Mouse (Mus musculus): ENCODE data around the gene Tnfaip8l2. TPM values are rescaled to one million over a fixed set of nuclear protein-coding genes. Genes with fewer than 3 reads are reported as not detected.
"Not testable (repeated sequence)": the region's sequence is repeated elsewhere in the genome, so short reads cannot be mapped to it uniquely, and the experiment has no call there.

The Tnfaip8l2 gene
- polyA plus RNA-seq, 1 experiment from 2014 or later = 1.4 TPM

DNA sequence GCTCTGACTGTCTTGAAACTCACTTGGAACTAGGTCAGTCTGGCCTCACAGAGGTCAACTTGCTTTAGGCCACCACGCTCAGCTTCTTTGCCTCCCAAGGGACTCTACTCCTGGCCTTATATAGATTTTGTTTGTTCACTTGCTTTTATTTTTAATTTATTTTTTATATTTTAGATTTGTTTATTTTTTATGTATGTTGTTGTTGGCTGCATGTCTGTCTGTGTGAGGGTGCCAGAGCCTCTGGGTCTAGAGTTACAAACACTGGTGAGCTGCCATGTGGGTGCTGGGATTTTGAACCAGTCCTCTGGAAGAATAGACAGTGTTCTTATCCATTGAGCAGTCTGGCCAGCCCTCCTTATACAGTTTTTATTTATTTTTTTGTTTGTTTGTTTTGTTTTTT is 29.4 kb downstream of the Tnfaip8l2 start:
- H3K27me3 ChIP-seq (ENCODE audit: control insufficient read depth, insufficient read depth, low read length) = no peaks in the 10 kb centered on the region
- WGBS = 74% methylated on average over 1 of the region's 1 CpGs
- no peaks in the 10 kb centered on the region for H3K9me3 ChIP-seq (ENCODE audit: control insufficient read depth, low read length)
- peaks cover 5% of the 10 kb centered on the region; the same call in 1 of the 2 replicates for H3K4me1 ChIP-seq (ENCODE audit: control insufficient read depth, insufficient read depth, low read length)
- H3K9ac ChIP-seq (ENCODE audit: low read length) = no peak overlapping the region
- H3K4me2 ChIP-seq (ENCODE audit: low read depth) = no peak overlapping the region
- H3K27ac ChIP-seq (ENCODE audit: low read depth, low read length) = no peak overlapping the region
- H3K4me3 ChIP-seq (ENCODE audit: low read depth, low read length) = no peak overlapping the region
- H3K36me3 ChIP-seq (ENCODE audit: control insufficient read depth, insufficient read depth, low read length) = peaks cover 13% of the 10 kb centered on the region
- no peak for ATAC-seq (ENCODE audit: insufficient read depth, low FRiP score, low TSS enrichment)
- no peak for DNase-seq (ENCODE audit: low spot score)

- Histone ChIP-seq H3K9me3 (ENCODE audit: control insufficient read depth, low read length) (no peaks in the 10 kb centered on the region), H3K4me1 (ENCODE audit: control insufficient read depth, insufficient read depth, low read length) (peaks cover 5% of the 10 kb centered on the region; the same call in 1 of the 2 replicates), H3K9ac (ENCODE audit: low read length) (peak within 1 kb of the TSS; percentile 85), H3K27ac (ENCODE audit: low read depth, low read length) (peak within 1 kb of the TSS; percentile 93), H3K27me3 (ENCODE audit: control insufficient read depth, insufficient read depth, low read length) (no peaks in the 10 kb centered on the region), H3K36me3 (ENCODE audit: control insufficient read depth, insufficient read depth, low read length) (peaks cover 10% of the 10 kb centered on the region), H3K4me3 (ENCODE audit: low read depth, low read length) (peak within 1 kb of the TSS; percentile 64), H3K4me2 (ENCODE audit: low read depth) (peak within 1 kb of the TSS; percentile 38)
- WGBS = 1% methylated on average over 54 of the region's 54 CpGs
- ATAC-seq (ENCODE audit: insufficient read depth, low FRiP score, low TSS enrichment) = peak; percentile 54; the same call in 1 of the 2 replicates
- peak; percentile 93 for DNase-seq (ENCODE audit: low spot score)
Measured at GRCm38 (mm10) chr3:95110911-95111726, 31.0 kb downstream of the Tnfaip8l2 start, which contains the start of gene Vps72. TSS of gene Vps72 (plus strand) at chr3:95111022.

- H3K4me1 ChIP-seq (ENCODE audit: control insufficient read depth, insufficient read depth, low read length) = peaks cover 12% of the 10 kb centered on the region
- H3K4me2 ChIP-seq (ENCODE audit: low read depth) = no peak overlapping the region
- H3K4me3 ChIP-seq (ENCODE audit: low read depth, low read length) = no peak overlapping the region
- no peak overlapping the region for H3K9ac ChIP-seq (ENCODE audit: low read length)
- 76% methylated on average over 2 of the region's 2 CpGs for WGBS
- no peak for ATAC-seq (ENCODE audit: insufficient read depth, low FRiP score, low TSS enrichment)
- no peaks in the 10 kb centered on the region for H3K9me3 ChIP-seq (ENCODE audit: control insufficient read depth, low read length)
- H3K27ac ChIP-seq (ENCODE audit: low read depth, low read length) = no peak overlapping the region
- H3K27me3 ChIP-seq (ENCODE audit: control insufficient read depth, insufficient read depth, low read length) = no peaks in the 10 kb centered on the region
- no peak for DNase-seq (ENCODE audit: low spot score)
- H3K36me3 ChIP-seq (ENCODE audit: control insufficient read depth, insufficient read depth, low read length) = peaks cover 2% of the 10 kb centered on the region; the same call in 1 of the 2 replicates
Measured at GRCm38 (mm10) chr3:95107898-95108297, 34.3 kb downstream of the Tnfaip8l2 start.

DNA sequence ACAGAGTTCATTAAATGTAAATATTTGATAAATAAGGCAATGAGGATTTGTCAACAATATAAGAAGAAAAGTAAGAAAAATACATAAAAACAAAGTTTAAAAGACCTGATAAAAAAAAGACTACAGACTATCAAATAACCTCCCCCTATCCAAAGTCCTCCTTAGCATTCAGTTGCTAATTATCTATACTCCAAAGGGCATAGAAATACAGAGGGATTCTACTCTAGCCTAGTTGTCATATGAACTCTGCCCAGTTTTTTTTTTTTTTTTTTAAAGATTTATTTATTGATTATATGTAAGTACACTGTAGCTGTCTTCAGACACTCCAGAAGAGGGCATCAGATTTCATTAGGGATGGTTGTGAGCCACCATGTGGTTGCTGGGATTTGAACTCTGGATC is 34.9 kb downstream of the Tnfaip8l2 start:
- not testable (repeated sequence) for H3K27ac ChIP-seq (ENCODE audit: low read depth, low read length); H3K36me3 ChIP-seq (ENCODE audit: control insufficient read depth, insufficient read depth, low read length); H3K9me3 ChIP-seq (ENCODE audit: control insufficient read depth, low read length); H3K27me3 ChIP-seq (ENCODE audit: control insufficient read depth, insufficient read depth, low read length); H3K9ac ChIP-seq (ENCODE audit: low read length); DNase-seq (ENCODE audit: low spot score); ATAC-seq (ENCODE audit: insufficient read depth, low FRiP score, low TSS enrichment)
- Histone ChIP-seq H3K4me2 (ENCODE audit: low read depth) (peak overlapping the region; percentile 44), H3K4me3 (ENCODE audit: low read depth, low read length) (peak overlapping the region; percentile 69), H3K4me1 (ENCODE audit: control insufficient read depth, insufficient read depth, low read length) (peaks cover 12% of the 10 kb centered on the region)

GRCm38 (mm10) chr3:95106338-95107117 is 35.6 kb downstream of the Tnfaip8l2 start, which contains the start of gene Pip5k1a:
TSS of gene Pip5k1a (minus strand) at chr3:95106930.
- DNase-seq (ENCODE audit: low spot score) (peak; percentile 96), ATAC-seq (ENCODE audit: insufficient read depth, low FRiP score, low TSS enrichment) (peak; percentile 91)
- WGBS = under 1% methylated on average over 51 of the region's 51 CpGs
- peak within 1 kb of the TSS; percentile 67 for H3K4me2 ChIP-seq (ENCODE audit: low read depth)
- peak within 1 kb of the TSS; percentile 63 for H3K27ac ChIP-seq (ENCODE audit: low read depth, low read length)
- no peaks in the 10 kb centered on the region for H3K27me3 ChIP-seq (ENCODE audit: control insufficient read depth, insufficient read depth, low read length)
- peaks cover 2% of the 10 kb centered on the region; the same call in 1 of the 2 replicates for H3K36me3 ChIP-seq (ENCODE audit: control insufficient read depth, insufficient read depth, low read length)
- H3K4me1 ChIP-seq (ENCODE audit: control insufficient read depth, insufficient read depth, low read length) = peaks cover 7% of the 10 kb centered on the region; the same call in 1 of the 2 replicates
- peak within 1 kb of the TSS; percentile 69 for H3K4me3 ChIP-seq (ENCODE audit: low read depth, low read length)
- H3K9me3 ChIP-seq (ENCODE audit: control insufficient read depth, low read length) = no peaks in the 10 kb centered on the region
- H3K9ac ChIP-seq (ENCODE audit: low read length) = peak within 1 kb of the TSS; percentile 64

- Histone ChIP-seq H3K9me3 (ENCODE audit: control insufficient read depth, low read length) (no peaks in the 10 kb centered on the region), H3K4me3 (ENCODE audit: low read depth, low read length) (peak overlapping the region; percentile 69), H3K27me3 (ENCODE audit: control insufficient read depth, insufficient read depth, low read length) (no peaks in the 10 kb centered on the region), H3K9ac (ENCODE audit: low read length) (peak overlapping the region; percentile 64), H3K4me1 (ENCODE audit: control insufficient read depth, insufficient read depth, low read length) (peaks cover 7% of the 10 kb centered on the region; the same call in 1 of the 2 replicates), H3K27ac (ENCODE audit: low read depth, low read length) (peak overlapping the region; percentile 63), H3K36me3 (ENCODE audit: control insufficient read depth, insufficient read depth, low read length) (peaks cover 2% of the 10 kb centered on the region; the same call in 1 of the 2 replicates), H3K4me2 (ENCODE audit: low read depth) (peak overlapping the region; percentile 67)
- DNase-seq (ENCODE audit: low spot score) (no peak), ATAC-seq (ENCODE audit: insufficient read depth, low FRiP score, low TSS enrichment) (no peak; the same call in 1 of the 2 replicates)
- WGBS = 1% methylated on average over 16 of the region's 16 CpGs
Measured at GRCm38 (mm10) chr3:95105586-95106337, 36.4 kb downstream of the Tnfaip8l2 start.

DNA sequence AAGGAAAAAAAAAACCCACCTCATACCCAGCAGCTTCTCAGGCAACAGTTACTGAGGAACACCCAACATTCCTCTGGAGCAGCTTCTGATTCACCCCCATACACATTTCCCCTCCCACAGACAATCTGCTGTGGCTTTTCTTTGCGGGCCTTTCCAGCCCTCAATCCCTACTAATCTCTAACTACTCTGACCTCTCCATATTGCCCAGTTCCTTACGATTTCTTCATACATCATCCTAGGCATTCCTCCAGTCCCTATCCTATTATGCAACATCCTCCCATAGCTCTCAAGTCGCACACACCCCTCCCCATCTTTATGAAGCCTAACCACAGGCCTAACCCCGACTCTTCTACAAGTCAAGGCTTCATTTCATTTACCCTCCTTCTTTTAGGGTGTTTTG is 37.0 kb downstream of the Tnfaip8l2 start:
- ATAC-seq (ENCODE audit: insufficient read depth, low FRiP score, low TSS enrichment) (no peak), DNase-seq (ENCODE audit: low spot score) (no peak)
- no peak overlapping the region for H3K27ac ChIP-seq (ENCODE audit: low read depth, low read length)

DNA sequence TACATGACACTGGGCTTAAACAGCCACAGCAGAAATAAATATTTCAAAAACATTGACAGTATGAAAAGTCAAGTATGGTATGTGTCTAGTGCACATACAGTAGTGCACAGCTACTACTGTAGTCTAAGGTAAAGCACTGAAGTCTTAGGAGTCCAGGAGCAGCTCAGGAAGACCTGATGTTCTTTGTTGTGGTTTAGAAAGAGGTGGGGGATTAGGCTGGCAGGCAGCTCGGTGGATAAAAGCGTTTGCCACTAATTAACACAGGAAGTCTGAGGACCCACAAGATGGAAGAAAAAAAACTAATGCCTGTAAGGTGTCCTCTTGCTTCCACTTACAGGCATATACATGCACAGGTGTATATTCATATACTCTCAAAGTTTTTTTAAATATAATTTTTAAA is 41.3 kb downstream of the Tnfaip8l2 start:
- H3K4me1 ChIP-seq (ENCODE audit: control insufficient read depth, insufficient read depth, low read length) = peaks cover 7% of the 10 kb centered on the region; the same call in 1 of the 2 replicates
- H3K27me3 ChIP-seq (ENCODE audit: control insufficient read depth, insufficient read depth, low read length) = no peaks in the 10 kb centered on the region
- no peak overlapping the region for H3K27ac ChIP-seq (ENCODE audit: low read depth, low read length)
- H3K4me3 ChIP-seq (ENCODE audit: low read depth, low read length) = no peak overlapping the region
- ATAC-seq (ENCODE audit: insufficient read depth, low FRiP score, low TSS enrichment) (no peak), DNase-seq (ENCODE audit: low spot score) (no peak)
- peaks cover 2% of the 10 kb centered on the region; the same call in 1 of the 2 replicates for H3K36me3 ChIP-seq (ENCODE audit: control insufficient read depth, insufficient read depth, low read length)
- WGBS = 33% methylated on average over 2 of the region's 2 CpGs
- H3K4me2 ChIP-seq (ENCODE audit: low read depth) = no peak overlapping the region
- H3K9me3 ChIP-seq (ENCODE audit: control insufficient read depth, low read length) = no peaks in the 10 kb centered on the region
- no peak overlapping the region for H3K9ac ChIP-seq (ENCODE audit: low read length)

More for the DNA sequence above, 37.0 kb downstream of the Tnfaip8l2 start:
- Histone ChIP-seq H3K36me3 (ENCODE audit: control insufficient read depth, insufficient read depth, low read length) (peaks cover 2% of the 10 kb centered on the region; the same call in 1 of the 2 replicates), H3K9me3 (ENCODE audit: control insufficient read depth, low read length) (no peaks in the 10 kb centered on the region), H3K4me2 (ENCODE audit: low read depth) (peak overlapping the region; percentile 67), H3K4me1 (ENCODE audit: control insufficient read depth, insufficient read depth, low read length) (peaks cover 7% of the 10 kb centered on the region; the same call in 1 of the 2 replicates), H3K9ac (ENCODE audit: low read length) (no peak overlapping the region), H3K27me3 (ENCODE audit: control insufficient read depth, insufficient read depth, low read length) (no peaks in the 10 kb centered on the region), H3K4me3 (ENCODE audit: low read depth, low read length) (peak overlapping the region; percentile 69)
- 71% methylated on average over 4 of the region's 4 CpGs for WGBS

Measured in neural tube, embryonic 11.5 days (tissue).